Mouse (Mus musculus) intestine, postnatal 0 days (tissue): ENCODE data around the gene Cela1. TPM values are rescaled to one million over a fixed set of nuclear protein-coding genes. Genes with fewer than 3 reads are reported as not detected.

Experiments
- ATAC-seq: fragments of 200-750 bp; cut with Nextera tagmentation; 2 replicates; pipeline ENCODE4 v1.8.0; 2017; ENCODE audit warnings: mild to moderate bottlenecking, moderate TSS enrichment, moderate library complexity
- H3K27ac ChIP-seq: fragments of 300-500 bp; sonication (generic); 2 replicates; pipeline ENCODE4 v1.5.1; 2014; ENCODE audit warnings: mild to moderate bottlenecking, low read depth, low read length, moderate library complexity
- H3K27me3 ChIP-seq: fragments of 300-500 bp; sonication (generic); replicated peaks from 2 replicates; pipeline ENCODE4 v1.6.1; 2014; ENCODE audit warnings: low read length, mixed read lengths; ENCODE audit not compliant: control insufficient read depth, insufficient read depth
- H3K36me3 ChIP-seq: fragments of 300-500 bp; sonication (generic); 2 replicates; pipeline ENCODE4 v1.6.1; 2014; ENCODE audit warnings: mild to moderate bottlenecking, moderate library complexity; ENCODE audit not compliant: control insufficient read depth, insufficient read depth
- H3K4me1 ChIP-seq: fragments of 300-500 bp; sonication (generic); replicated peaks from 2 replicates; pipeline ENCODE4 v1.6.1; 2014; ENCODE audit warnings: antibody characterized with exemption, low read length, mixed read lengths; ENCODE audit not compliant: control insufficient read depth, insufficient read depth
- H3K4me2 ChIP-seq: fragments of 300-500 bp; sonication (generic); replicated peaks from 2 replicates; pipeline ENCODE4 v1.6.1; 2014; ENCODE audit warnings: low read depth, mild to moderate bottlenecking, moderate library complexity
- H3K4me3 ChIP-seq: fragments of 300-500 bp; sonication (generic); 2 replicates; pipeline ENCODE4 v1.5.1; 2014; ENCODE audit warnings: low read depth, low read length
- H3K9ac ChIP-seq: fragments of 300-500 bp; sonication (generic); 2 replicates; pipeline ENCODE4 v1.6.1; 2014; ENCODE audit warnings: mild to moderate bottlenecking, low read depth, low read length
- H3K9me3 ChIP-seq: fragments of 300-500 bp; sonication (generic); 2 replicates; pipeline ENCODE4 v1.6.1; 2016; ENCODE audit warnings: mixed run types; ENCODE audit not compliant: control insufficient read depth
- CTCF ChIP-seq: sonication (generic); IDR thresholded peaks from 2 replicates; pipeline ENCODE4 v1.5.1; 2016; ENCODE audit warnings: low read depth, mild to moderate bottlenecking, control low read depth, antibody characterized with exemption, moderate library complexity
- WGBS: fragments of 180-500 bp; shearing (Covaris S2); extraction: QIAGEN DNeasy Blood & Tissue Kit; methylation state at CpG from one replicate; pipeline ENCODE4 v1.1.7; 2014; 5-methylcytosine and 5-hydroxymethylcytosine counted together
- polyA plus RNA-seq: library from polyadenylated mRNA; unstranded; fragments of >200 nt; fragmentation: Nextera tagmentation; extraction: Ambion mirVana; gene quantifications from 2 replicates; pipeline ENCODE4 v1.2.1, GENCODE M21; 2015

Gene Cela1
- polyA plus RNA-seq, 1 experiment from 2014 or later = 37.2 TPM

- H3K4me3 ChIP-seq = peak within 1 kb of the TSS; percentile 57
- peaks cover 7% of the 10 kb centered on the region; the same call in 1 of the 2 replicates for H3K27me3 ChIP-seq
- 10% methylated on average over 57 of the region's 57 CpGs for WGBS
- H3K36me3 ChIP-seq = peaks cover 12% of the 10 kb centered on the region; the same call in 1 of the 2 replicates
- 0 out of 2 replicates have a peak, but pooled peaks cover 5% of the 10 kb centered on the region for H3K4me1 ChIP-seq
- no peak for TF ChIP-seq CTCF
- peak within 1 kb of the TSS; percentile 81 for H3K4me2 ChIP-seq
- peak within 1 kb of the TSS; percentile 83 for H3K27ac ChIP-seq
- peak; percentile 58 for ATAC-seq
- H3K9me3 ChIP-seq = no peaks in the 10 kb centered on the region
- peak within 1 kb of the TSS; percentile 68 for H3K9ac ChIP-seq
These were observed 41.7 kb upstream of the Cela1 start, which contains the start of gene Galnt6 for GRCm38 (mm10) chr15:100729281-100729985. TSS of gene Galnt6 (minus strand) at chr15:100729376.

- peaks cover 12% of the 10 kb centered on the region; the same call in 1 of the 2 replicates for H3K36me3 ChIP-seq
- H3K4me2 ChIP-seq = peak overlapping the region; percentile 81
- TF ChIP-seq CTCF = no peak
- peak overlapping the region; percentile 57 for H3K4me3 ChIP-seq
- H3K9me3 ChIP-seq = no peaks in the 10 kb centered on the region
- peaks cover 7% of the 10 kb centered on the region; the same call in 1 of the 2 replicates for H3K27me3 ChIP-seq
- peaks cover 5% of the 10 kb centered on the region; the same call in 1 of the 2 replicates for H3K4me1 ChIP-seq
- H3K9ac ChIP-seq = peak overlapping the region; percentile 68
- 48% methylated on average over 9 of the region's 9 CpGs for WGBS
- H3K27ac ChIP-seq = peak overlapping the region; percentile 83
- ATAC-seq = no peak
These were observed 40.9 kb upstream of the Cela1 start for GRCm38 (mm10) chr15:100728586-100728985.

- ATAC-seq = peak; percentile 81
- H3K4me1 ChIP-seq = peaks cover 5% of the 10 kb centered on the region; the same call in 1 of the 2 replicates
- H3K27me3 ChIP-seq = peaks cover 7% of the 10 kb centered on the region; the same call in 1 of the 2 replicates
- H3K9me3 ChIP-seq = no peaks in the 10 kb centered on the region
- peak overlapping the region; percentile 81 for H3K4me2 ChIP-seq
- 42% methylated on average over 11 of the region's 11 CpGs for WGBS
- peak overlapping the region; percentile 83 for H3K27ac ChIP-seq
- no peak for TF ChIP-seq CTCF
- H3K9ac ChIP-seq = peak overlapping the region; percentile 68; the same call in 1 of the 2 replicates
- H3K36me3 ChIP-seq = peaks cover 12% of the 10 kb centered on the region; the same call in 1 of the 2 replicates
- peak overlapping the region; percentile 57 for H3K4me3 ChIP-seq
These were observed 40.1 kb upstream of the Cela1 start for GRCm38 (mm10) chr15:100727834-100728233.

- Histone ChIP-seq H3K27ac (no peak overlapping the region), H3K27me3 (peaks cover 7% of the 10 kb centered on the region; the same call in 1 of the 2 replicates), H3K9me3 (no peaks in the 10 kb centered on the region), H3K4me1 (peaks cover 5% of the 10 kb centered on the region; the same call in 1 of the 2 replicates), H3K4me2 (no peak overlapping the region; the same call in 1 of the 2 replicates), H3K36me3 (peaks cover 12% of the 10 kb centered on the region; the same call in 1 of the 2 replicates), H3K9ac (no peak overlapping the region), H3K4me3 (no peak overlapping the region)
- no peak for TF ChIP-seq CTCF
- 89% methylated on average over 11 of the region's 11 CpGs for WGBS
- no peak for ATAC-seq
These were observed 39.0 kb upstream of the Cela1 start for GRCm38 (mm10) chr15:100726721-100727120.

- WGBS = 64% methylated on average over 14 of the region's 14 CpGs
- TF ChIP-seq CTCF = no peak
- Histone ChIP-seq H3K4me3 (no peak overlapping the region), H3K9me3 (no peaks in the 10 kb centered on the region), H3K4me2 (no peak overlapping the region), H3K9ac (no peak overlapping the region), H3K36me3 (peaks cover 24% of the 10 kb centered on the region; the same call in 1 of the 2 replicates), H3K4me1 (peaks cover 3% of the 10 kb centered on the region; the same call in 1 of the 2 replicates), H3K27ac (no peak overlapping the region), H3K27me3 (no peaks in the 10 kb centered on the region)
- ATAC-seq = no peak
These were observed 35.8 kb upstream of the Cela1 start for GRCm38 (mm10) chr15:100723505-100723904.

- Histone ChIP-seq H3K36me3 (peaks cover 24% of the 10 kb centered on the region; the same call in 1 of the 2 replicates), H3K4me3 (no peak overlapping the region), H3K4me1 (peaks cover 3% of the 10 kb centered on the region; the same call in 1 of the 2 replicates), H3K27ac (peak overlapping the region; percentile 90), H3K4me2 (peak overlapping the region; percentile 37), H3K9ac (no peak overlapping the region), H3K9me3 (no peaks in the 10 kb centered on the region), H3K27me3 (no peaks in the 10 kb centered on the region)
- ATAC-seq = peak; percentile 72
- WGBS = 36% methylated on average over 6 of the region's 6 CpGs
- no peak for TF ChIP-seq CTCF
These were observed 34.8 kb upstream of the Cela1 start for GRCm38 (mm10) chr15:100722564-100722963.
